ENCODE assay signal across 22 mouse cellular contexts in genomic region chr9:110460884-110461815, GRCm38 (mm10). TPM values are rescaled to one million over a fixed set of nuclear protein-coding genes. Genes with fewer than 3 reads are reported as not detected.
DNase-seq lines count a peak whose midpoint lies in the region; ATAC-seq and TF ChIP-seq lines count a peak whose summit lies in the region.
"Had no signal": no experiment of that assay in that cellular context is flagged by ENCODE, and none has a peak within 500 bp of the region (broad histone marks: within the 10 kb centered on the region; RNA-seq: fewer than 3 reads in every experiment).

No protein-coding gene starts in this region.

- H3K4me1 ChIP-seq in liver, embryonic 14.5 days (replicated peaks; ENCODE audit: control insufficient read depth in 2 of 2, insufficient read depth in 2 of 2, low read length in 1 of 2), result peaks cover 0 to 21% of the 10 kb centered on the region in 2 experiments; a peak in 3 of 4 replicates
- H3K4me1 ChIP-seq in thymus, adult 2 months (replicated peaks; ENCODE audit: control insufficient read depth, insufficient read depth, low read length), result peaks cover 28% of the 10 kb centered on the region
- H3K4me1 ChIP-seq: embryonic facial prominence, embryonic 15.5 days; hindbrain, embryonic 15.5 days had no signal

- peak; percentile 50 for ATAC-seq in activated CD4-positive, CD25-positive, alpha-beta regulatory T cell, adult 4 months
- 0 out of 2 replicates have a peak, but pooled peaks have one; percentile 22 for ATAC-seq in liver, embryonic 14.5 days (ENCODE audit: insufficient read depth)
- ATAC-seq: forebrain, embryonic 14.5 days; Patski had no signal

- no peak overlapping the region for H3K4me2 ChIP-seq in liver, embryonic 14.5 days (ENCODE audit: low read depth)
- H3K4me2 ChIP-seq: embryonic facial prominence, embryonic 15.5 days; hindbrain, embryonic 15.5 days; lung, embryonic 14.5 days; midbrain, embryonic 11.5 days had no signal

- TF ChIP-seq CTCF in liver, embryonic 14.5 days (IDR thresholded peaks at IDR 0.05; ENCODE audit: low read depth), result no peak
- no peak for TF ChIP-seq CTCF in thymus, adult 2 months (IDR thresholded peaks at IDR 0.05; ENCODE audit: borderline replicate concordance, control insufficient read depth, extremely low read depth, insufficient read depth, low read length, poor library complexity)

- 27% methylated on average over 18 of the region's 18 CpGs for WGBS in liver, embryonic 14.5 days (ENCODE audit: insufficient replicate concordance)
- WGBS in thymus, adult 2 months, result 7% methylated on average over 18 of the region's 18 CpGs

- H3K36me3 ChIP-seq in liver, embryonic 14.5 days (replicated peaks; ENCODE audit: control insufficient read depth, insufficient read depth, low read depth), result no peaks in the 10 kb centered on the region
- no peaks in the 10 kb centered on the region for H3K36me3 ChIP-seq in thymus, adult 2 months (ENCODE audit: control insufficient read depth, insufficient read depth, low read length)

- H3K4me3 ChIP-seq in liver, embryonic 14.5 days (ENCODE audit: insufficient read depth in 1 of 2, low read depth in 2 of 2, low read length in 2 of 2), result no peak overlapping the region
- H3K4me3 ChIP-seq in thymus, adult 2 months (ENCODE audit: control insufficient read depth, insufficient read depth, low read length), result no peak overlapping the region
- H3K4me3 ChIP-seq: embryonic facial prominence, embryonic 15.5 days; heart, adult 2 months; hindbrain, embryonic 15.5 days; myocyte had no signal

- no peaks in the 10 kb centered on the region for H3K9me3 ChIP-seq in liver, embryonic 14.5 days (ENCODE audit: control insufficient read depth, low read length)
- H3K9me3 ChIP-seq: embryonic facial prominence, embryonic 15.5 days; hindbrain, embryonic 15.5 days had no signal

- peak; percentile 39 for DNase-seq in CD4-positive, CD25-positive, alpha-beta regulatory T cell, adult 2 months (ENCODE audit: low read depth, low spot score)
- no peak for DNase-seq in liver, embryonic 14.5 days (ENCODE audit: low read depth in 3 of 3, low spot score in 3 of 3)
- DNase-seq in thymus, adult 2 months, result peak; percentile 29
- DNase-seq in right cerebral cortex, postnatal 10 days (ENCODE audit: low spot score in 2 of 2), result no peak
- no peak for DNase-seq in layer of hippocampus, postnatal 14 days (ENCODE audit: low spot score in 2 of 2)
- no peak for DNase-seq in lung, postnatal 25 days (ENCODE audit: low spot score)
- DNase-seq in left cerebral cortex, adult 9 months (ENCODE audit: low spot score in 2 of 2), result no peak
- DNase-seq: cerebellum, adult 18-20 months; gastrocnemius, postnatal 10 days; heart, adult 2 months; heart, postnatal 10 days; kidney, adult 9 months; lung, embryonic 14.5 days had no signal

- H3K9ac ChIP-seq in liver, embryonic 14.5 days (replicated peaks), result no peak overlapping the region
- H3K9ac ChIP-seq: embryonic facial prominence, embryonic 15.5 days; hindbrain, embryonic 15.5 days; lung, embryonic 14.5 days had no signal

- no peaks in the 10 kb centered on the region for H3K27me3 ChIP-seq in liver, embryonic 14.5 days (ENCODE audit: control insufficient read depth, insufficient read depth, low read length)
- no peaks in the 10 kb centered on the region for H3K27me3 ChIP-seq in thymus, adult 2 months (ENCODE audit: control insufficient read depth, insufficient read depth, low read length)
- H3K27me3 ChIP-seq: embryonic facial prominence, embryonic 15.5 days; hindbrain, embryonic 15.5 days; Patski had no signal

- no peak for TF ChIP-seq POLR2A in thymus, adult 2 months (IDR thresholded peaks at IDR 0.05; ENCODE audit: control insufficient read depth, extremely low read depth, insufficient read depth, low read length, poor library complexity)

- no peak overlapping the region for H3K27ac ChIP-seq in liver, embryonic 14.5 days
- H3K27ac ChIP-seq in thymus, adult 2 months (ENCODE audit: control insufficient read depth, insufficient read depth, low read length), result peak overlapping the region; percentile 56
- H3K27ac ChIP-seq: embryonic facial prominence, embryonic 15.5 days; heart, adult 2 months; hindbrain, embryonic 15.5 days had no signal

- TF ChIP-seq EP300 in liver, embryonic 14.5 days (IDR thresholded peaks at IDR 0.05; ENCODE audit: low read depth), result no peak

RNA-seq across cellular contexts. Expression of gene Klhl18, which starts 15.3 kb away (rescaled TPM):
- 10 to 100 TPM in 1 of 2 experiments, 1 to 10 TPM in 1; 9.3 to 11.2 TPM for polyA plus RNA-seq in activated CD4-positive, CD25-positive, alpha-beta regulatory T cell, adult 4 months (2017; shearing (Covaris generic))
- polyA plus RNA-seq in liver, embryonic 14.5 days (2012; rRNA removed), result 2.4 and 2.8 TPM in 2 replicates
- 1.8 and 2.4 TPM in 2 replicates for polyA plus RNA-seq in liver, embryonic 14.5 days (2014; fragmentation: Nextera tagmentation; extraction: Ambion mirVana)
- 19.0 and 21.2 TPM in 2 replicates for polyA plus RNA-seq in thymus, adult 2 months (2012; rRNA removed)
- 10 to 100 TPM; 23.3 to 24.8 TPM for total RNA-seq in layer of hippocampus, postnatal 14 days (2021)

RNA-seq across cellular contexts. Expression of gene Kif9, which starts 15.6 kb away (rescaled TPM):
- polyA plus RNA-seq in activated CD4-positive, CD25-positive, alpha-beta regulatory T cell, adult 4 months (2017; shearing (Covaris generic)), result under 1 TPM; 0.38 to 0.46 TPM
- 0.10 and 0.19 TPM in 2 replicates for polyA plus RNA-seq in liver, embryonic 14.5 days (2012; rRNA removed)
- polyA plus RNA-seq in liver, embryonic 14.5 days (2014; fragmentation: Nextera tagmentation; extraction: Ambion mirVana), result 0.10 and 0.37 TPM in 2 replicates
- polyA plus RNA-seq in thymus, adult 2 months (2012; rRNA removed), result 0.90 and 1.6 TPM in 2 replicates
- 1 to 10 TPM; 3.8 to 5.1 TPM for total RNA-seq in layer of hippocampus, postnatal 14 days (2021)

RNA-seq across cellular contexts. Expression of gene Ngp, which starts 41.6 kb away (rescaled TPM):
- polyA plus RNA-seq in activated CD4-positive, CD25-positive, alpha-beta regulatory T cell, adult 4 months (2017; shearing (Covaris generic)), result not detected
- 38.4 and 42.6 TPM in 2 replicates for polyA plus RNA-seq in liver, embryonic 14.5 days (2012; rRNA removed)
- 91.5 and 124 TPM in 2 replicates for polyA plus RNA-seq in liver, embryonic 14.5 days (2014; fragmentation: Nextera tagmentation; extraction: Ambion mirVana)
- 10.6 and 19.4 TPM in 2 replicates for polyA plus RNA-seq in thymus, adult 2 months (2012; rRNA removed)
- not detected for total RNA-seq in layer of hippocampus, postnatal 14 days (2021)
- total RNA-seq: heart, adult 2 months; layer of hippocampus, adult 18-20 months had no signal
- polyA plus RNA-seq: myocyte; Patski; testis, adult 2 months had no signal

RNA-seq across cellular contexts. Expression of gene Ptpn23, which starts 53.1 kb away (rescaled TPM):
- 1 to 10 TPM; 5.4 TPM for polyA plus RNA-seq in activated CD4-positive, CD25-positive, alpha-beta regulatory T cell, adult 4 months (2017; shearing (Covaris generic))
- polyA plus RNA-seq in liver, embryonic 14.5 days (2012; rRNA removed), result 3.9 and 4.3 TPM in 2 replicates
- polyA plus RNA-seq in liver, embryonic 14.5 days (2014; fragmentation: Nextera tagmentation; extraction: Ambion mirVana), result 2.8 and 3.8 TPM in 2 replicates
- polyA plus RNA-seq in thymus, adult 2 months (2012; rRNA removed), result 46.4 and 59.4 TPM in 2 replicates
- total RNA-seq in layer of hippocampus, postnatal 14 days (2021), result 10 to 100 TPM; 47.8 to 49.2 TPM

Comparison
In these comparisons a context has a peak if more than half of its experiments do, and no peak if none do; other contexts are left out.
1. DNase-seq: peak in CD4-positive, CD25-positive, alpha-beta regulatory T cell, adult 2 months (single experiment) and thymus, adult 2 months (single experiment); none in liver, embryonic 14.5 days (0 of 3), right cerebral cortex, postnatal 10 days (0 of 2), layer of hippocampus, postnatal 14 days (0 of 2), lung, postnatal 25 days (single experiment) and left cerebral cortex, adult 9 months (0 of 2).
2. RNA of gene Ngp, which starts 41.6 kb away (polyA plus RNA-seq): 38.4 to 124 TPM in liver, embryonic 14.5 days and 10.6 to 19.4 TPM in thymus, adult 2 months; not detected in activated CD4-positive, CD25-positive, alpha-beta regulatory T cell, adult 4 months; every median in the first group is over 10 times any median in the second.